Mouse (Mus musculus) CD4-positive, CD25-positive, alpha-beta regulatory T cell (primary cell): ENCODE data around the gene Olfr711. TPM values are rescaled to one million over a fixed set of nuclear protein-coding genes. Genes with fewer than 3 reads are reported as not detected.

ENCODE experiments used
- polyA plus RNA-seq: library from polyadenylated mRNA; unstranded; fragments of 100-300 nt; shearing (Covaris generic); gene quantifications from one replicate; pipeline ENCODE4 v1.2.1, GENCODE M21; 2017

Olfr711 gene
- not detected for polyA plus RNA-seq

DNA sequence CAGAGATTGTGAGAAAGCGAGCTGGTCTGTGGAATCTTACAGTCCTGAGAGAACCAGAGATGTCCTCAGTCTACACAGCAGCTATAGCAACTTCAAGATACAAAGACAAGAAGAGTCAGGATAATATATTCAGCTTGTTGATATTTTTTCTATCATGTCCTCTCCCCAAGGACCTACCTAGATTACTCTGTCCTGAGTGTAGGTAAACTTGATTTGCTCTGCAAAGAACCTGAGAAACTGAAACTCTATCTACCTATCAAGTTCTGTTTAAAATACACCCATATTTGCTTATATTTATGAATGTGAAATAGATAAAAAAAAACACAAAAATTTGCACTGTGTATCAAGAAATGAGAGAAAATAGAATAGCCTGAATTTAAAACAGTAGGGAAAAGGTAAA, at the start of gene Olfr711:
Gene Olfr711, minus strand, starts transcription at position 101 of the 400 bp plus-strand sequence.

DNA sequence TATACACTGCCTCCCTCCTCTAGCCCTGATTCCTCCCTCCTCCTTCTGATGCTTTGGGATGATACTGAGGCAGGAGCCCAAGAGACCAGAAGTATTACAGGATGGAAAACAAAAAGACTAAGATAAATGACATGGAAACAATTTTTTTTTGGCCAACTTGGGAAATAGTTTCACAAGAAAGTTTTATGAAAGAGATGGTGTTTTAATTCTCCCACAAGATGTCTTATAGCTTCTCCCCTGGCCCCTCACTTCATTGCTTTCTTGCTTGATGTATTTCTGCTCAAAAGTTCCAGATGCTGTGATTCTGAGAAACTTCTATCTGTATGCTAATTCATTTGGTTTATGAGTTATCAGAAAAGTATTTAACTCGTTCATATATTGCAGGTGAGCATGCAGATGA, 30.7 kb upstream of the Olfr711 start, which contains the start of gene Olfr2:
Gene Olfr2, minus strand, starts transcription at position 101 of the 400 bp plus-strand sequence.

DNA sequence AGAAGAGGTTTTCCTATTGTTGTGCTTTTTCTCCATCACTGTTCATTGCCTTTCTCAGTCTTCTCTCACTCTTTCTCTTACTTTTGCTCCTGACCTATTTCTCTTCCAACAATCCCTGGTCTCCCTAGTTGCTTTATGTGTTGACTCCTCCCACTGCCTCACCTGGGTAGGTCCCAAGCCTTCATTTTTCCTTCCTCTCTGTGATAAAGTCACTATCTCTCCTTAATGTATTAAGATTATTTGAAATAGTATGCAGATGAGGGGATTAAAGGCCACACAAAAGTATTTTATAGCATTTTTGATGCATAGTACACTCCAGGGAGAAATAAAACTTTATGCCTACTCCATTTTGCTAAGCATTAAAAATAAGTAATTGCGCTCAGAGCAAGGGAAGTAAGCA, 11.4 kb downstream of the Olfr711 start, which contains the start of gene Olfr6:
Gene Olfr6, minus strand, starts transcription at position 101 of the 400 bp plus-strand sequence.

DNA sequence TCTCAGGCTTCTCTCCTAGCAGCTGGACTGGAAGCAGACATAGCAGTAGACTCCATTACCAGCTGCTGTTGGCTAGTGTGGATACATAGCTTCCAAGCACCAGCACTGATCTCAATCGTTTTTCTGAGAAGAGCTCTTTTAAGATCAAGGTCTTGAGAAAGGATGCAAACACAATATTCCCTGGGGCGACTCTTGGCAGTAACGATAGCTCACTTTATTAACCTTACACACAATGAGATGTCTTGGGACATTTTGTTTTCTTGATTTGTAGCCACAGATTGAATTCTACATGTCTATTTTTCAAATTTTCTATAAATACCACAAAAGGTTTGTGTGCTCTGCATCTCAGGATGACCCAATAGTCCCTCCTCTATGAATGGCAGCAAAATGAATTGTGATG, 27.0 kb downstream of the Olfr711 start, which contains the start of gene Olfr710:
Gene Olfr710, minus strand, starts transcription at position 101 of the 400 bp plus-strand sequence.

DNA sequence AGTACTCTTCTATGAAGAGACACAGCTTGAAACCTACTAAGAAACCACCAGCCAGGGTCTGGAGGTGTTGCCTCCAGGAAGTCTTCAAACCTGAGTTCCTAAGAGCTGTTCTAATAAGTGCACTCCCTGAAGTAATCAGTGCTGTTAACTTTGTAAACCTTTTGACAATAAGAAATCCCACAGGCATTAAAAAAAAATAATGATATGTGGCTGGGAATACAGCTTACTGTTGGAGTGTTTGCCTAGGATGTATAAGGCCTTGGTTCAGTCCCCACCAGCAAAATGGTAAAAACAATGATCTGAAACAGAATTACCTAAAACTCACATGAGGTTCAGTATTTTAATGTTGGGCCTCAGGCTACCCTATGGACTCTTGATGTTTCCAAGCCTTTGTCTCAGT, 43.1 kb downstream of the Olfr711 start, which contains the start of gene Olfr709-ps1:
Gene Olfr709-ps1, minus strand, starts transcription at position 101 of the 400 bp plus-strand sequence.

Other genes starting within 250 kb of the Olfr711 start
- not detected for gene Olfr697, start 233.0 kb downstream of the Olfr711 start, polyA plus RNA-seq
- gene Olfr698, start 220.1 kb downstream of the Olfr711 start, polyA plus RNA-seq = not detected
- not detected for gene Olfr699, start 182.3 kb downstream of the Olfr711 start, polyA plus RNA-seq
- not detected for gene Olfr700, start 166.6 kb downstream of the Olfr711 start, polyA plus RNA-seq
- gene Olfr701, start 161.3 kb downstream of the Olfr711 start, polyA plus RNA-seq = not detected
- not detected for gene Olfr702, start 141.6 kb downstream of the Olfr711 start, polyA plus RNA-seq
- gene Olfr703, start 132.1 kb downstream of the Olfr711 start, polyA plus RNA-seq = not detected
- not detected for gene Olfr704, start 112.3 kb downstream of the Olfr711 start, polyA plus RNA-seq
- gene Olfr705, start 98.6 kb downstream of the Olfr711 start, polyA plus RNA-seq = not detected
- not detected for gene Olfr706, start 87.3 kb downstream of the Olfr711 start, polyA plus RNA-seq
- gene Olfr707, start 74.2 kb downstream of the Olfr711 start, polyA plus RNA-seq = not detected
- gene Olfr1532-ps1, start 67.5 kb downstream of the Olfr711 start, polyA plus RNA-seq = not detected
- not detected for gene Olfr709-ps1, start 43.2 kb downstream of the Olfr711 start, polyA plus RNA-seq
- gene Olfr710, start 27.1 kb downstream of the Olfr711 start, polyA plus RNA-seq = not detected
- gene Olfr6, start 11.5 kb downstream of the Olfr711 start, polyA plus RNA-seq = 0.19 TPM
- gene Olfr2, start 30.6 kb upstream of the Olfr711 start, polyA plus RNA-seq = not detected
- not detected for gene Olfr713, start 55.7 kb upstream of the Olfr711 start, polyA plus RNA-seq
- gene Olfr714, start 95.5 kb upstream of the Olfr711 start, polyA plus RNA-seq = not detected
- gene Olfr17, start 117.8 kb upstream of the Olfr711 start, polyA plus RNA-seq = not detected
- gene Olfr715b, start 134.9 kb upstream of the Olfr711 start, polyA plus RNA-seq = not detected
- 0.05 TPM for gene Olfr715, start 155.6 kb upstream of the Olfr711 start, polyA plus RNA-seq
- gene Olfr716, start 162.9 kb upstream of the Olfr711 start, polyA plus RNA-seq = 0.07 TPM
- not detected for gene Nlrp14, start 191.5 kb upstream of the Olfr711 start, polyA plus RNA-seq
- not detected for gene Rbmxl2, start 234.0 kb upstream of the Olfr711 start, polyA plus RNA-seq